10 mouse cellular contexts compared by ENCODE assay signal in the genomic region with DNA sequence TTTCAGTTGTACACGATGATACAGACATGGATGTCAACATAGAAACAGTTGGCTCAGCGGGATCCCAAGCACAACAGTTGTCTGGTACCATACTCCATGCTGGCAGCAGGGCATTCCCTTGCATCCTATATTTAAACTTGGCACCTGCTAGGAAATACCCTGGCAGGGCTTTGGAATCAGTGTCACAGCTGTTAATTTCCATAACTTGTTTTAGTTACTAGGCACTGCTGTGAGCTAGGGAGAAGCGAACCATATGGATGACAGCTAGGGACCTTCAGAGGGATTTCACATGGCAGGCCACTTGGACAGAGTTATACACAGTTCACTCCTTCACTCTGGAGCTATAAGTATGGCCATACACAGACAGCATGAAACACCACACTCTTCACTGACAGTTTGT.
DNase-seq lines count a peak whose midpoint lies in the region; ATAC-seq and TF ChIP-seq lines count a peak whose summit lies in the region.
"Had no signal": no experiment of that assay in that cellular context is flagged by ENCODE, and none has a peak within 500 bp of the region (broad histone marks: within the 10 kb centered on the region; RNA-seq: fewer than 3 reads in every experiment).

No protein-coding gene starts in this region.

- no peaks in the 10 kb centered on the region for H3K4me1 ChIP-seq in forebrain, embryonic 14.5 days (ENCODE audit: control insufficient read depth, insufficient read depth, low read length)
- no peaks in the 10 kb centered on the region for H3K4me1 ChIP-seq in forebrain, embryonic 12.5 days
- H3K4me1 ChIP-seq in lung, embryonic 16.5 days (replicated peaks; ENCODE audit: control insufficient read depth, insufficient read depth, low read length): peaks cover 4% of the 10 kb centered on the region; the same call in 1 of the 2 replicates
- H3K4me1 ChIP-seq in thymus, adult 2 months (replicated peaks; ENCODE audit: control insufficient read depth, insufficient read depth, low read length): peaks cover 2% of the 10 kb centered on the region
- H3K4me1 ChIP-seq: liver, embryonic 13.5 days had no signal

- H3K4me2 ChIP-seq in forebrain, embryonic 14.5 days (ENCODE audit: low read length): no peak overlapping the region
- no peak overlapping the region for H3K4me2 ChIP-seq in forebrain, embryonic 12.5 days
- H3K4me2 ChIP-seq in lung, embryonic 16.5 days (ENCODE audit: low read depth, low read length): no peak overlapping the region
- H3K4me2 ChIP-seq: liver, embryonic 13.5 days had no signal

- TF ChIP-seq CTCF in thymus, adult 2 months (IDR thresholded peaks at IDR 0.05; ENCODE audit: borderline replicate concordance, control insufficient read depth, extremely low read depth, insufficient read depth, low read length, poor library complexity): no peak

- 77% methylated on average over 3 of the region's 3 CpGs for WGBS in forebrain, embryonic 14.5 days
- 92% methylated on average over 3 of the region's 3 CpGs for WGBS in forebrain, embryonic 12.5 days
- 65% methylated on average over 3 of the region's 3 CpGs for WGBS in lung, embryonic 16.5 days
- WGBS in thymus, adult 2 months: 99% methylated on average over 3 of the region's 3 CpGs

- H3K4me3 ChIP-seq in forebrain, embryonic 14.5 days (ENCODE audit: low read depth, low read length): no peak overlapping the region
- H3K4me3 ChIP-seq in forebrain, embryonic 12.5 days (replicated peaks): no peak overlapping the region
- no peak overlapping the region for H3K4me3 ChIP-seq in lung, embryonic 16.5 days (ENCODE audit: low read length)
- no peak overlapping the region for H3K4me3 ChIP-seq in thymus, adult 2 months (ENCODE audit: control insufficient read depth, insufficient read depth, low read length)
- H3K4me3 ChIP-seq: liver, embryonic 13.5 days had no signal

- H3K9me3 ChIP-seq in forebrain, embryonic 14.5 days (replicated peaks; ENCODE audit: control insufficient read depth, low read length): no peaks in the 10 kb centered on the region
- H3K9me3 ChIP-seq in forebrain, embryonic 12.5 days: no peaks in the 10 kb centered on the region
- no peaks in the 10 kb centered on the region for H3K9me3 ChIP-seq in lung, embryonic 16.5 days (ENCODE audit: control insufficient read depth, low read length)
- H3K9me3 ChIP-seq: liver, embryonic 13.5 days had no signal

- H3K27ac ChIP-seq in forebrain, embryonic 14.5 days (ENCODE audit: low read depth, low read length): no peak overlapping the region
- no peak overlapping the region for H3K27ac ChIP-seq in forebrain, embryonic 12.5 days
- peak overlapping the region; percentile 66 for H3K27ac ChIP-seq in lung, embryonic 16.5 days (ENCODE audit: low read length)
- no peak overlapping the region for H3K27ac ChIP-seq in thymus, adult 2 months (ENCODE audit: control insufficient read depth, insufficient read depth, low read length)
- H3K27ac ChIP-seq: liver, embryonic 13.5 days had no signal

- H3K9ac ChIP-seq in forebrain, embryonic 14.5 days (ENCODE audit: low read length): no peak overlapping the region
- H3K9ac ChIP-seq in forebrain, embryonic 12.5 days: no peak overlapping the region
- H3K9ac ChIP-seq in lung, embryonic 16.5 days (ENCODE audit: low read length): no peak overlapping the region
- H3K9ac ChIP-seq: liver, embryonic 13.5 days had no signal

- TF ChIP-seq POLR2A in thymus, adult 2 months (IDR thresholded peaks at IDR 0.05; ENCODE audit: control insufficient read depth, extremely low read depth, insufficient read depth, low read length, poor library complexity): no peak

- no peaks in the 10 kb centered on the region for H3K27me3 ChIP-seq in forebrain, embryonic 14.5 days (replicated peaks; ENCODE audit: control insufficient read depth, insufficient read depth, low read length)
- no peaks in the 10 kb centered on the region for H3K27me3 ChIP-seq in forebrain, embryonic 12.5 days
- H3K27me3 ChIP-seq in lung, embryonic 16.5 days (ENCODE audit: control insufficient read depth, insufficient read depth, low read depth, low read length): no peaks in the 10 kb centered on the region
- no peaks in the 10 kb centered on the region for H3K27me3 ChIP-seq in thymus, adult 2 months (ENCODE audit: control insufficient read depth, insufficient read depth, low read length)
- H3K27me3 ChIP-seq: liver, embryonic 13.5 days had no signal

- DNase-seq in forebrain, embryonic 14.5 days (ENCODE audit: low spot score): peak; percentile 85
- DNase-seq in lung, postnatal 36 days: no peak
- DNase-seq in layer of hippocampus, adult 8-10 months (ENCODE audit: low spot score in 2 of 2): peak; percentile 22 to 33
- peak; percentile 24 to 50 for DNase-seq in right cerebral cortex, postnatal 36 days (ENCODE audit: low spot score in 2 of 2)
- DNase-seq in thymus, adult 2 months: no peak
- no peak for DNase-seq in adrenal gland, postnatal 10 days
- DNase-seq: B cell, adult 2 months; liver, embryonic 13.5 days had no signal

- no peaks in the 10 kb centered on the region for H3K36me3 ChIP-seq in forebrain, embryonic 14.5 days (ENCODE audit: control insufficient read depth, insufficient read depth, low read length)
- no peaks in the 10 kb centered on the region for H3K36me3 ChIP-seq in forebrain, embryonic 12.5 days (replicated peaks)
- H3K36me3 ChIP-seq in lung, embryonic 16.5 days (ENCODE audit: control insufficient read depth, insufficient read depth, low read length): no peaks in the 10 kb centered on the region
- H3K36me3 ChIP-seq in thymus, adult 2 months (ENCODE audit: control insufficient read depth, insufficient read depth, low read length): no peaks in the 10 kb centered on the region
- H3K36me3 ChIP-seq: liver, embryonic 13.5 days had no signal

- ATAC-seq in forebrain, embryonic 14.5 days: peak; percentile 96
- ATAC-seq in forebrain, embryonic 12.5 days (ENCODE audit: low FRiP score): no peak
- ATAC-seq in lung, embryonic 16.5 days (ENCODE audit: low read depth): peak; percentile 96

Comparison
In these comparisons a context has a peak if more than half of its experiments do, and no peak if none do; other contexts are left out.
1. DNase-seq: peak in forebrain, embryonic 14.5 days (single experiment), layer of hippocampus, adult 8-10 months (2 of 2) and right cerebral cortex, postnatal 36 days (2 of 2); none in lung, postnatal 36 days (single experiment), thymus, adult 2 months (single experiment) and adrenal gland, postnatal 10 days (single experiment).